Mouse (Mus musculus) testis, adult 2 months (tissue): Measurements from ENCODE around the gene Top3a.

Source experiments
- CTCF ChIP-seq: fragments of 200-500 bp; IDR thresholded peaks from 2 replicates; pipeline ENCODE4 v1.5.1; 2012; ENCODE audit warnings: low read depth, mild to moderate bottlenecking, inconsistent platforms, low read length, moderate library complexity; ENCODE audit not compliant: control insufficient read depth, insufficient read depth, insufficient replicate concordance
- POLR2A ChIP-seq: fragments of 200-500 bp; IDR thresholded peaks from 2 replicates; pipeline ENCODE4 v1.6.1; 2012; ENCODE audit warnings: low read depth, mild to moderate bottlenecking, inconsistent platforms, low read length, moderate library complexity; ENCODE audit not compliant: control insufficient read depth

GRCm38 (mm10) chr11:60823771-60824170 lies 46.6 kb upstream of the Top3a start:
- TF ChIP-seq CTCF (no peak), POLR2A (no peak)
